Mouse (Mus musculus): Measurements from ENCODE around the gene Mmp23.
A peak's percentile ranks its signal among the peaks of the same experiment; 100 is the strongest.

The Mmp23 gene

GRCm38 (mm10) chr4:155601091-155601996, 51.8 kb downstream of the Mmp23 start, which contains the start of gene Slc35e2:
Gene Slc35e2 (plus strand): TSS chr4:155601416.
- peak; percentile 95 for DNase-seq (ENCODE audit: low spot score)
